Mouse (Mus musculus): ENCODE measurements around the gene Rph3al. TPM values are rescaled to one million over a fixed set of nuclear protein-coding genes. Genes with fewer than 3 reads are reported as not detected.

Gene Rph3al
- 6.6 and 7.9 TPM in 2 replicates for total RNA-seq (2017)

- no peak for ATAC-seq (ENCODE audit: extremely low read depth, insufficient number of reproducible peaks, low FRiP score, poor library complexity, severe bottlenecking)
Observed at GRCm38 (mm10) chr11:75938379-75938906, at the start of gene Rph3al. Gene Rph3al (minus strand): TSS chr11:75938429.

GRCm38 (mm10) chr11:75985948-75986347 lies 47.7 kb upstream of the Rph3al start:
- ATAC-seq (ENCODE audit: extremely low read depth, insufficient number of reproducible peaks, low FRiP score, poor library complexity, severe bottlenecking): no peak

- ATAC-seq (ENCODE audit: extremely low read depth, insufficient number of reproducible peaks, low FRiP score, poor library complexity, severe bottlenecking): peak; percentile 37; the same call in 1 of the 2 replicates
Observed at GRCm38 (mm10) chr11:75984581-75984980, 46.4 kb upstream of the Rph3al start.

- peak; percentile 59 for ATAC-seq (ENCODE audit: extremely low read depth, insufficient number of reproducible peaks, low FRiP score, poor library complexity, severe bottlenecking)
Observed at GRCm38 (mm10) chr11:75983194-75983593, 45.0 kb upstream of the Rph3al start.

- ATAC-seq (ENCODE audit: extremely low read depth, insufficient number of reproducible peaks, low FRiP score, poor library complexity, severe bottlenecking): no peak
Observed at GRCm38 (mm10) chr11:75980413-75980812, 42.2 kb upstream of the Rph3al start.

- peak; percentile 44 for ATAC-seq (ENCODE audit: extremely low read depth, insufficient number of reproducible peaks, low FRiP score, poor library complexity, severe bottlenecking)
Observed at GRCm38 (mm10) chr11:75978051-75978450, 39.8 kb upstream of the Rph3al start.

GRCm38 (mm10) chr11:75976748-75977147 lies 38.5 kb upstream of the Rph3al start:
- peak; percentile 78 for ATAC-seq (ENCODE audit: extremely low read depth, insufficient number of reproducible peaks, low FRiP score, poor library complexity, severe bottlenecking)

- no peak for ATAC-seq (ENCODE audit: extremely low read depth, insufficient number of reproducible peaks, low FRiP score, poor library complexity, severe bottlenecking)
Observed at GRCm38 (mm10) chr11:75973988-75974387, 35.8 kb upstream of the Rph3al start.

- no peak for ATAC-seq (ENCODE audit: extremely low read depth, insufficient number of reproducible peaks, low FRiP score, poor library complexity, severe bottlenecking)
Observed at GRCm38 (mm10) chr11:75972916-75973567, 34.8 kb upstream of the Rph3al start.

GRCm38 (mm10) chr11:75972188-75972587 lies 34.0 kb upstream of the Rph3al start:
- ATAC-seq (ENCODE audit: extremely low read depth, insufficient number of reproducible peaks, low FRiP score, poor library complexity, severe bottlenecking): no peak

GRCm38 (mm10) chr11:75970629-75971028 lies 32.4 kb upstream of the Rph3al start:
- ATAC-seq (ENCODE audit: extremely low read depth, insufficient number of reproducible peaks, low FRiP score, poor library complexity, severe bottlenecking): no peak

GRCm38 (mm10) chr11:75968761-75969160 lies 30.5 kb upstream of the Rph3al start:
- ATAC-seq (ENCODE audit: extremely low read depth, insufficient number of reproducible peaks, low FRiP score, poor library complexity, severe bottlenecking): no peak

- peak; percentile 81 for ATAC-seq (ENCODE audit: extremely low read depth, insufficient number of reproducible peaks, low FRiP score, poor library complexity, severe bottlenecking)
Observed at GRCm38 (mm10) chr11:75966401-75967372, 28.5 kb upstream of the Rph3al start.

- ATAC-seq (ENCODE audit: extremely low read depth, insufficient number of reproducible peaks, low FRiP score, poor library complexity, severe bottlenecking): no peak
Observed at GRCm38 (mm10) chr11:75965674-75966400, 27.6 kb upstream of the Rph3al start.

GRCm38 (mm10) chr11:75964476-75964730 lies 26.2 kb upstream of the Rph3al start:
- ATAC-seq (ENCODE audit: extremely low read depth, insufficient number of reproducible peaks, low FRiP score, poor library complexity, severe bottlenecking): no peak

GRCm38 (mm10) chr11:75963730-75964475 lies 25.7 kb upstream of the Rph3al start:
- no peak for ATAC-seq (ENCODE audit: extremely low read depth, insufficient number of reproducible peaks, low FRiP score, poor library complexity, severe bottlenecking)

- ATAC-seq (ENCODE audit: extremely low read depth, insufficient number of reproducible peaks, low FRiP score, poor library complexity, severe bottlenecking): no peak
Observed at GRCm38 (mm10) chr11:75961782-75962181, 23.6 kb upstream of the Rph3al start.

GRCm38 (mm10) chr11:75957124-75957832 lies 19.0 kb upstream of the Rph3al start:
- ATAC-seq (ENCODE audit: extremely low read depth, insufficient number of reproducible peaks, low FRiP score, poor library complexity, severe bottlenecking): no peak

All from neutrophil, adult 5-6 weeks (primary cell).